Mouse (Mus musculus): Measurements from ENCODE around the gene Hdgfl1. TPM values are rescaled to one million over a fixed set of nuclear protein-coding genes. Genes with fewer than 3 reads are reported as not detected.

Hdgfl1 gene
- polyA plus RNA-seq, 1 experiment from 2014 or later, result not detected

DNA sequence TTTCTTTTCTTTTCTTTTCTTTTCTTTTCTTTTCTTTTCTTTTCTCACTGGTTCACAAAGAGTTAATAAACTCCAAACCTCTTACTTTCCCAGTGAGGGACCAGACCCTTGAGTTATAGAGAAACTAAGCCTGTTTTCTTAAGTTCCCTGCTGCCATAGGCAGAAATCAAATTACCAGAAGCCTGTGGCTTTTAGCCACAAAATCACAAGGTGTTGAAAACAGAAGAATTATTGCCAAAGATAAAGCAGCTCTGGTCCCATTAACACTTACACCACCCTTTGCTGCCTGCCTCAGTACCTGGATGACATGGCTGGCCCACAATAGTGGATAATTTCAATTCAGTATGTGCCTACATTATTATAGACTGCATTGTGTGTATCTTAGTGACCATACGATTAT is 35.0 kb downstream of the Hdgfl1 start:
- 78% methylated on average over 1 of the region's 1 CpGs for WGBS
- Histone ChIP-seq H3K4me3 (ENCODE audit: low read length) (no peak overlapping the region), H3K27ac (ENCODE audit: low read length) (no peak overlapping the region), H3K27me3 (replicated peaks; ENCODE audit: control insufficient read depth, insufficient read depth, low read length) (no peaks in the 10 kb centered on the region), H3K4me2 (ENCODE audit: low read depth, low read length) (no peak overlapping the region), H3K9ac (ENCODE audit: low read depth, low read length) (no peak overlapping the region), H3K4me1 (ENCODE audit: control insufficient read depth, insufficient read depth, low read length) (no peaks in the 10 kb centered on the region), H3K36me3 (ENCODE audit: control insufficient read depth, insufficient read depth, low read length) (no peaks in the 10 kb centered on the region), H3K9me3 (ENCODE audit: control insufficient read depth, low read length) (no peaks in the 10 kb centered on the region)
- ATAC-seq, result no peak

DNA sequence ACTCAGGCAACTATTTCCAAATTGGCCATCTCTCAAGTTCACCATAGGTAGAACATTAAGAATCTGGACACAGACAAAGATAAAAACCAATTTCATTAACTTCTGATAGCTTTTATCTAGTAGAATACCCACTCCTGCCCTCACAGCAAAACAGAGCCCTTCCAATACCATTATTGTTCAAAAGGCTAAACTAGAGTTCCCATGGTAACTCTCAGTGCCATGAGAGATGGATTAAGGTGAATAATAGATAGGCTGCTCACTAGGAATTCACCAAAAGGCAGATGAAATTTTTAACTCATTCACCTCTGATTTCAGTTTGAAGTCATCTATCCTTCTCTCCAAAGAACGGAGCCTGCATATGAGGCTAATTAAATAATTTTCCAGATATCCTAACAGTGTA is 45.7 kb downstream of the Hdgfl1 start:
- H3K4me3 ChIP-seq (ENCODE audit: low read length), result no peak overlapping the region
- H3K9ac ChIP-seq (ENCODE audit: low read depth, low read length), result no peak overlapping the region
- WGBS, result 94% methylated on average over 1 of the region's 1 CpGs
- no peaks in the 10 kb centered on the region for H3K27me3 ChIP-seq (replicated peaks; ENCODE audit: control insufficient read depth, insufficient read depth, low read length)
- H3K27ac ChIP-seq (ENCODE audit: low read length), result no peak overlapping the region
- no peak overlapping the region for H3K4me2 ChIP-seq (ENCODE audit: low read depth, low read length)
- no peaks in the 10 kb centered on the region for H3K36me3 ChIP-seq (ENCODE audit: control insufficient read depth, insufficient read depth, low read length)
- ATAC-seq, result no peak
- no peaks in the 10 kb centered on the region for H3K9me3 ChIP-seq (ENCODE audit: control insufficient read depth, low read length)
- peaks cover 3% of the 10 kb centered on the region; the same call in 1 of the 2 replicates for H3K4me1 ChIP-seq (ENCODE audit: control insufficient read depth, insufficient read depth, low read length)

DNA sequence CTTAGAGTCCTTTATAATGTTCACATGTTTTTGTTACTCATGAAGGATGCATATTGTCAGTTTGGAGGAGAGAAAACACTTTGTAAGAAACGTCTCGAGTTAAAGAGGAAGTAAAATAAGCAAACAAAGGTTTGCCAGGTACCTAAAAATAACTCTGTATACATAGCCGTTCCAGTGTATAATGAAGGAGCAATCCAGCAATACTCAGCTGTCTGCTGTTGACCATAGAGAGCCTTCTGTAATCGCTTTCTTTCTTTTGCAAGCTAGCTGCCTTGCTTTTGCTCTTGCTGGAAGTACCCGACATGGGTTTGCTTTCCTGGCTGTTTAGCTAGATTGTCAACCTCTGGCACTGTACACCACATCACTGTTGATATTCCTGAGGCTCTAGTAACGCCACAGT is 48.6 kb downstream of the Hdgfl1 start:
- no peak overlapping the region for H3K27ac ChIP-seq (ENCODE audit: low read length)
- ATAC-seq, result peak; percentile 80
- no peak overlapping the region for H3K4me3 ChIP-seq (ENCODE audit: low read length)
- peaks cover 3% of the 10 kb centered on the region; the same call in 1 of the 2 replicates for H3K4me1 ChIP-seq (ENCODE audit: control insufficient read depth, insufficient read depth, low read length)
- no peaks in the 10 kb centered on the region for H3K27me3 ChIP-seq (replicated peaks; ENCODE audit: control insufficient read depth, insufficient read depth, low read length)
- H3K36me3 ChIP-seq (ENCODE audit: control insufficient read depth, insufficient read depth, low read length), result no peaks in the 10 kb centered on the region
- 21% methylated on average over 6 of the region's 6 CpGs for WGBS
- no peak overlapping the region for H3K9ac ChIP-seq (ENCODE audit: low read depth, low read length)
- no peak overlapping the region for H3K4me2 ChIP-seq (ENCODE audit: low read depth, low read length)
- no peaks in the 10 kb centered on the region for H3K9me3 ChIP-seq (ENCODE audit: control insufficient read depth, low read length)

DNA sequence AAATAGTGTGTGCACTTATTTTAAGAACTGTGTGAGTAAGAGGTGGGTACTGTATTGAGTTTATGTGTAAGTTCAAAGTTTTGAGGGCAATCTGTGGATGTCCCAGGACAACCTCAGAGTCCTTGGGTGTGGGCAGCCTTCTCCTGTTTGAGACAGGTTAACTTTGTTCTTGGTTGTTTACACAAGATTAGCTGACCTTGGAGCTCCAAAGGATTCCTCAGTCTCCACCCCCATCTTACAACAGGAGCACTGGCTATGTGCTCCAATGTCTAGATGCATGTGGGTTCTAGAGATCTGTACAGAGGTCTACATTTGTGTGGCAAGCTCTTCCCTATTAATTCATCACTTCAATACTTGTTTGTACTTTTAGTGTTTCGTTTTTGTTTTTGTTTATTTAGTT is 49.0 kb downstream of the Hdgfl1 start:
- peak; percentile 93 for ATAC-seq
- no peaks in the 10 kb centered on the region for H3K9me3 ChIP-seq (ENCODE audit: control insufficient read depth, low read length)
- 42% methylated on average over 1 of the region's 1 CpGs for WGBS

DNA sequence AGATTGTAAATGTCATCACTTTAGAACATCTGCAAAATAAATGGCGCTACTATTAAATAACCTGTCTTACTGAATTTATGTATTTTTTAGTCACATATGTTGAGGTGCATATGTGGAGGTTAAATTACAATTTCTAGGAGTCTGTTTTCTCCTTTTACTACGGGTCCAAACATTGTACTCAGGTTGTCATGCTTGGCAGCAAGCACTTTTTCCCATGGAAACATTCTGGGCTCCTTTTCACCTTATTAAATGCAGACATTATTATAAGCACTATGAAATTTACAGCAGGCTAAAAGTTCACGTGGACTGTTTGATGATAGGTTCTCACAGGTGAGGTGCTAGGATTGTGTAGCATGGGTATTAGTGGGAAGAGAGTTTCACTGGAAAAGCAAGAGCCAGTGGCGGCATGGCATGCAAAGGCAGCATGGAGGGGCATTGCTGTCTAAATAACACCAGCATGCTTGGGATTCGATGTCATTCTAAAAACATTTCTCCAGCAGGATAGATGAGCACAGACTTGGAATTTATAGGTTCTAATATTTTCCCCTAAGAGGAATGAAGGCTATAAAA is 50.7 kb downstream of the Hdgfl1 start:
- 71% methylated on average over 5 of the region's 5 CpGs for WGBS
- no peak for ATAC-seq

More for the DNA sequence above, 49.0 kb downstream of the Hdgfl1 start:
- Histone ChIP-seq H3K27ac (ENCODE audit: low read length) (no peak overlapping the region), H3K9ac (ENCODE audit: low read depth, low read length) (no peak overlapping the region), H3K4me2 (ENCODE audit: low read depth, low read length) (no peak overlapping the region), H3K4me1 (ENCODE audit: control insufficient read depth, insufficient read depth, low read length) (peaks cover 3% of the 10 kb centered on the region; the same call in 1 of the 2 replicates), H3K36me3 (ENCODE audit: control insufficient read depth, insufficient read depth, low read length) (no peaks in the 10 kb centered on the region), H3K27me3 (replicated peaks; ENCODE audit: control insufficient read depth, insufficient read depth, low read length) (no peaks in the 10 kb centered on the region), H3K4me3 (ENCODE audit: low read length) (no peak overlapping the region)

More for the DNA sequence above, 50.7 kb downstream of the Hdgfl1 start:
- no peak overlapping the region for H3K4me2 ChIP-seq (ENCODE audit: low read depth, low read length)
- no peak overlapping the region for H3K27ac ChIP-seq (ENCODE audit: low read length)
- H3K36me3 ChIP-seq (ENCODE audit: control insufficient read depth, insufficient read depth, low read length), result no peaks in the 10 kb centered on the region
- no peaks in the 10 kb centered on the region for H3K9me3 ChIP-seq (ENCODE audit: control insufficient read depth, low read length)
- no peak overlapping the region for H3K4me3 ChIP-seq (ENCODE audit: low read length)
- peaks cover 3% of the 10 kb centered on the region; the same call in 1 of the 2 replicates for H3K4me1 ChIP-seq (ENCODE audit: control insufficient read depth, insufficient read depth, low read length)
- H3K9ac ChIP-seq (ENCODE audit: low read depth, low read length), result no peak overlapping the region
- no peaks in the 10 kb centered on the region for H3K27me3 ChIP-seq (replicated peaks; ENCODE audit: control insufficient read depth, insufficient read depth, low read length)

Data from intestine, embryonic 16.5 days (tissue).